Mouse (Mus musculus) stomach, postnatal 0 days (tissue): ENCODE measurements around the gene Armcx6. TPM values are rescaled to one million over a fixed set of nuclear protein-coding genes. Genes with fewer than 3 reads are reported as not detected.
"Not testable (repeated sequence)": the region's sequence is repeated elsewhere in the genome, so short reads cannot be mapped to it uniquely, and the experiment has no call there.

ENCODE experiments used
- ATAC-seq: fragments of 200-750 bp; cut with Nextera tagmentation; 2 replicates; pipeline ENCODE4 v1.8.0; 2017; ENCODE audit not compliant: low FRiP score, low TSS enrichment
- DNase-seq: peaks from one replicate; pipeline ENCODE4 v3.0.0-alpha.2; 2016; ENCODE audit warnings: low spot score
- H3K27ac ChIP-seq: fragments of 300-500 bp; sonication (generic); replicated peaks from 2 replicates; pipeline ENCODE4 v1.5.1; 2014; ENCODE audit warnings: mild to moderate bottlenecking, control low read depth
- H3K27me3 ChIP-seq: fragments of 300-500 bp; sonication (generic); 2 replicates; pipeline ENCODE4 v1.6.1; 2014; ENCODE audit warnings: low read length; ENCODE audit not compliant: control insufficient read depth, insufficient read depth
- H3K36me3 ChIP-seq: fragments of 300-500 bp; sonication (generic); 2 replicates; pipeline ENCODE4 v1.6.1; 2014; ENCODE audit warnings: low read length, mixed read lengths; ENCODE audit not compliant: control insufficient read depth, insufficient read depth
- H3K4me1 ChIP-seq: fragments of 300-500 bp; sonication (generic); replicated peaks from 2 replicates; pipeline ENCODE4 v1.6.1; 2014; ENCODE audit warnings: antibody characterized with exemption; ENCODE audit not compliant: control insufficient read depth, insufficient read depth
- H3K4me2 ChIP-seq: fragments of 300-500 bp; sonication (generic); replicated peaks from 2 replicates; pipeline ENCODE4 v1.6.1; 2014; ENCODE audit warnings: low read depth, mild to moderate bottlenecking, control low read depth, moderate library complexity
- H3K4me3 ChIP-seq: fragments of 300-500 bp; sonication (generic); 2 replicates; pipeline ENCODE4 v1.5.1; 2014; ENCODE audit warnings: low read depth, low read length, control low read depth
- H3K9ac ChIP-seq: fragments of 300-500 bp; sonication (generic); 2 replicates; pipeline ENCODE4 v1.6.1; 2014; ENCODE audit warnings: mild to moderate bottlenecking, low read length, control low read depth, mixed read lengths
- H3K9me3 ChIP-seq: fragments of 300-500 bp; sonication (generic); 2 replicates; pipeline ENCODE4 v1.6.1; 2016; ENCODE audit warnings: low read length; ENCODE audit not compliant: control insufficient read depth
- CTCF ChIP-seq: IDR thresholded peaks from 2 replicates; pipeline ENCODE4 v1.5.1; 2016; ENCODE audit warnings: antibody characterized with exemption, low read depth, mild to moderate bottlenecking, moderate library complexity
- EP300 ChIP-seq: optimal IDR thresholded peaks from 2 replicates; pipeline ENCODE3; 2016; ENCODE audit warnings: antibody characterized with exemption
- WGBS: fragments of 180-500 bp; shearing (Covaris S2); extraction: QIAGEN DNeasy Blood & Tissue Kit; methylation state at CpG from one replicate; pipeline ENCODE4 v1.1.7; 2014; 5-methylcytosine and 5-hydroxymethylcytosine counted together
- microRNA-seq: library from miRNA; unstranded; fragments of <30 nt; microRNA quantifications from one replicate; pipeline ENCODE4, GENCODE M21; 2016
- polyA plus RNA-seq: library from polyadenylated mRNA; unstranded; fragments of >200 nt; fragmentation: Nextera tagmentation; extraction: Ambion mirVana; gene quantifications from 2 replicates; pipeline ENCODE4 v1.2.1, GENCODE M21; 2015

Armcx6 gene
- polyA plus RNA-seq, 1 experiment from 2014 or later = 8.7 TPM

- DNase-seq (no peak), ATAC-seq (no peak)
- no peak overlapping the region for H3K9ac ChIP-seq
- H3K27ac ChIP-seq = no peak overlapping the region
- no peak overlapping the region for H3K4me2 ChIP-seq
- H3K9me3 ChIP-seq = no peaks in the 10 kb centered on the region
- H3K36me3 ChIP-seq = no peaks in the 10 kb centered on the region
- peak; percentile 81 for TF ChIP-seq CTCF
- no peak for TF ChIP-seq EP300
- 31% methylated on average over 4 of the region's 4 CpGs for WGBS
- no peak overlapping the region for H3K4me3 ChIP-seq
- no peaks in the 10 kb centered on the region for H3K27me3 ChIP-seq
- H3K4me1 ChIP-seq = no peaks in the 10 kb centered on the region
Observed at GRCm38 (mm10) chrX:134729778-134730177, 21.4 kb downstream of the Armcx6 start.

- H3K9ac ChIP-seq, H3K27me3 ChIP-seq, H3K4me2 ChIP-seq, H3K36me3 ChIP-seq, H3K9me3 ChIP-seq, H3K4me3 ChIP-seq, H3K4me1 ChIP-seq, DNase-seq, H3K27ac ChIP-seq, ATAC-seq: not testable (repeated sequence)
- WGBS = 27% methylated on average over 2 of the region's 2 CpGs
Observed at GRCm38 (mm10) chrX:134723762-134724161, 27.5 kb downstream of the Armcx6 start.

- no peaks in the 10 kb centered on the region for H3K9me3 ChIP-seq
- peak overlapping the region; percentile 46 for H3K4me3 ChIP-seq
- H3K27me3 ChIP-seq = no peaks in the 10 kb centered on the region
- H3K27ac ChIP-seq = peak overlapping the region; percentile 86
- 17% methylated on average over 14 of the region's 14 CpGs for WGBS
- peak overlapping the region; percentile 58; the same call in 1 of the 2 replicates for H3K9ac ChIP-seq
- H3K36me3 ChIP-seq = no peaks in the 10 kb centered on the region
- peak; percentile 87 for ATAC-seq
- peak overlapping the region; percentile 56 for H3K4me2 ChIP-seq
- peak; percentile 53 for DNase-seq
- no peaks in the 10 kb centered on the region for H3K4me1 ChIP-seq
- TF ChIP-seq CTCF (no peak), EP300 (no peak)
Observed at GRCm38 (mm10) chrX:134718524-134718923, 32.7 kb downstream of the Armcx6 start.

- TF ChIP-seq EP300 (no peak), CTCF (peak; percentile 50)
- H3K36me3 ChIP-seq = no peaks in the 10 kb centered on the region
- peak within 1 kb of the TSS; percentile 58 for H3K9ac ChIP-seq
- 14% methylated on average over 16 of the region's 16 CpGs for WGBS
- H3K4me1 ChIP-seq = no peaks in the 10 kb centered on the region
- peak within 1 kb of the TSS; percentile 46 for H3K4me3 ChIP-seq
- H3K27me3 ChIP-seq = no peaks in the 10 kb centered on the region
- DNase-seq (peak; percentile 61), ATAC-seq (peak; percentile 91)
- H3K27ac ChIP-seq = peak within 1 kb of the TSS; percentile 86
- no peaks in the 10 kb centered on the region for H3K9me3 ChIP-seq
- H3K4me2 ChIP-seq = peak within 1 kb of the TSS; percentile 56
Observed at GRCm38 (mm10) chrX:134717752-134718308, 33.4 kb downstream of the Armcx6 start, which contains the start of gene Armcx1. TSS of gene Armcx1 (plus strand) at chrX:134717963.

- Histone ChIP-seq H3K36me3 (no peaks in the 10 kb centered on the region), H3K4me1 (no peaks in the 10 kb centered on the region), H3K9me3 (no peaks in the 10 kb centered on the region), H3K4me2 (no peak overlapping the region), H3K9ac (no peak overlapping the region), H3K4me3 (no peak overlapping the region), H3K27me3 (no peaks in the 10 kb centered on the region), H3K27ac (no peak overlapping the region)
- ATAC-seq (no peak), DNase-seq (no peak)
- TF ChIP-seq CTCF (no peak), EP300 (no peak)
- WGBS = 50% methylated on average over 3 of the region's 3 CpGs
Observed at GRCm38 (mm10) chrX:134716863-134717262, 34.4 kb downstream of the Armcx6 start.

Small RNA genes within 50 kb of the gene (microRNA-seq; reads per million reads assigned to microRNA genes)
- gene Mir7093 = not detected

Other genes with a start within 250 kb of the Armcx6 start
- gene Timm8a1, start 209.6 kb downstream of the Armcx6 start, polyA plus RNA-seq = 63.1 and 63.4 TPM in 2 replicates
- 0.72 and 0.74 TPM in 2 replicates for gene Btk, start 167.8 kb downstream of the Armcx6 start, polyA plus RNA-seq
- 419 and 471 TPM in 2 replicates for gene Rpl36a, start 165.8 kb downstream of the Armcx6 start, polyA plus RNA-seq
- 3.6 and 3.9 TPM in 2 replicates for gene Gla, start 150.3 kb downstream of the Armcx6 start, polyA plus RNA-seq
- 65.3 and 67.2 TPM in 2 replicates for gene Hnrnph2, start 150.2 kb downstream of the Armcx6 start, polyA plus RNA-seq
- gene Armcx4, start 64.9 kb downstream of the Armcx6 start, polyA plus RNA-seq = 1.3 and 1.4 TPM in 2 replicates
- 14.9 and 15.2 TPM in 2 replicates for gene Armcx1, start 33.5 kb downstream of the Armcx6 start, polyA plus RNA-seq
- 38.8 and 40.0 TPM in 2 replicates for gene Armcx3, start 5.2 kb upstream of the Armcx6 start, polyA plus RNA-seq
- 19.3 and 19.9 TPM in 2 replicates for gene Armcx2, start 57.8 kb upstream of the Armcx6 start, polyA plus RNA-seq
- gene Nxf2, start 213.3 kb upstream of the Armcx6 start, polyA plus RNA-seq = 0.15 and 0.16 TPM in 2 replicates